In genomic region chr12:47313413-47313812, GRCm38 (mm10) we compare ENCODE assay signal across 9 mouse cellular contexts.
DNase-seq lines count a peak whose midpoint lies in the region; ATAC-seq and TF ChIP-seq lines count a peak whose summit lies in the region.
"Had no signal": no experiment of that assay in that cellular context is flagged by ENCODE, and none has a peak within 500 bp of the region (broad histone marks: within the 10 kb centered on the region; RNA-seq: fewer than 3 reads in every experiment).

No protein-coding gene starts in this region.

- no peak overlapping the region for H3K9ac ChIP-seq in kidney, embryonic 15.5 days
- no peak overlapping the region for H3K9ac ChIP-seq in liver, embryonic 11.5 days (ENCODE audit: low read depth, low read length)
- H3K9ac ChIP-seq: heart, embryonic 13.5 days had no signal

- H3K4me2 ChIP-seq in kidney, embryonic 15.5 days, result no peak overlapping the region
- no peak overlapping the region for H3K4me2 ChIP-seq in liver, embryonic 11.5 days
- H3K4me2 ChIP-seq: heart, embryonic 13.5 days had no signal

- ATAC-seq in kidney, embryonic 15.5 days (replicated peaks; ENCODE audit: low FRiP score), result no peak
- ATAC-seq in liver, embryonic 11.5 days (replicated peaks; ENCODE audit: low FRiP score), result no peak

- 24% methylated on average over 2 of the region's 2 CpGs for WGBS in kidney, adult 2 months
- 22% methylated on average over 2 of the region's 2 CpGs for WGBS in kidney, embryonic 15.5 days
- WGBS in liver, embryonic 11.5 days, result 34% methylated on average over 2 of the region's 2 CpGs

- no peaks in the 10 kb centered on the region for H3K27me3 ChIP-seq in kidney, adult 2 months (replicated peaks; ENCODE audit: control insufficient read depth, insufficient read depth, low read length)
- no peaks in the 10 kb centered on the region for H3K27me3 ChIP-seq in kidney, embryonic 15.5 days
- no peaks in the 10 kb centered on the region for H3K27me3 ChIP-seq in liver, embryonic 11.5 days (replicated peaks; ENCODE audit: control insufficient read depth, insufficient read depth, low read length)
- H3K27me3 ChIP-seq: heart, embryonic 13.5 days had no signal

- H3K4me3 ChIP-seq in kidney, adult 2 months (ENCODE audit: insufficient read depth, low read depth, low read length), result no peak overlapping the region
- no peak overlapping the region for H3K4me3 ChIP-seq in kidney, embryonic 15.5 days (replicated peaks)
- no peak overlapping the region for H3K4me3 ChIP-seq in liver, embryonic 11.5 days (ENCODE audit: low read depth, low read length)
- H3K4me3 ChIP-seq: heart, embryonic 13.5 days had no signal

- peak; percentile 15 for DNase-seq in kidney, adult 2 months
- peak; percentile 22 for DNase-seq in R1 (ENCODE audit: low read depth, low spot score)
- DNase-seq in embryo, embryonic 9.5 days (ENCODE audit: extremely low spot score), result peak; percentile 31
- DNase-seq in layer of hippocampus, postnatal 14 days (ENCODE audit: low spot score in 2 of 2), result peak; percentile 3 to 50
- peak; percentile 10 for DNase-seq in right cerebral cortex, postnatal 4 days
- no peak for DNase-seq in yolk sac, embryonic 10.5 days (ENCODE audit: low spot score)
- DNase-seq in liver, embryonic 11.5 days (ENCODE audit: low spot score), result no peak

- no peak for TF ChIP-seq POLR2A in kidney, adult 2 months (IDR thresholded peaks at IDR 0.05; ENCODE audit: low read depth, low read length)

- H3K36me3 ChIP-seq in kidney, adult 2 months (ENCODE audit: control insufficient read depth, insufficient read depth, low read length), result no peaks in the 10 kb centered on the region
- H3K36me3 ChIP-seq in kidney, embryonic 15.5 days, result no peaks in the 10 kb centered on the region
- no peaks in the 10 kb centered on the region for H3K36me3 ChIP-seq in liver, embryonic 11.5 days (ENCODE audit: control insufficient read depth, insufficient read depth, low read length)
- H3K36me3 ChIP-seq: heart, embryonic 13.5 days had no signal

- no peaks in the 10 kb centered on the region for H3K9me3 ChIP-seq in kidney, embryonic 15.5 days (replicated peaks)
- H3K9me3 ChIP-seq in liver, embryonic 11.5 days (ENCODE audit: control insufficient read depth, low read length), result no peaks in the 10 kb centered on the region
- H3K9me3 ChIP-seq: heart, embryonic 13.5 days had no signal

- TF ChIP-seq CTCF in kidney, adult 2 months (conservative IDR thresholded peaks at IDR 0.05; ENCODE audit: insufficient read depth, insufficient read length, low read depth, low read length), result no peak; the same call in 1 of the 2 replicates

- H3K27ac ChIP-seq in kidney, adult 2 months (ENCODE audit: insufficient read depth, low read depth, low read length), result no peak overlapping the region
- no peak overlapping the region for H3K27ac ChIP-seq in kidney, embryonic 15.5 days
- no peak overlapping the region for H3K27ac ChIP-seq in liver, embryonic 11.5 days (ENCODE audit: low read depth, low read length)
- H3K27ac ChIP-seq: heart, embryonic 13.5 days had no signal

- H3K4me1 ChIP-seq in kidney, adult 2 months (ENCODE audit: control insufficient read depth, insufficient read depth, low read length), result no peaks in the 10 kb centered on the region
- H3K4me1 ChIP-seq in kidney, embryonic 15.5 days, result no peaks in the 10 kb centered on the region
- no peaks in the 10 kb centered on the region for H3K4me1 ChIP-seq in liver, embryonic 11.5 days (replicated peaks; ENCODE audit: control insufficient read depth, insufficient read depth, low read length)
- H3K4me1 ChIP-seq: heart, embryonic 13.5 days had no signal

Comparison
In these comparisons a context has a peak if more than half of its experiments do, and no peak if none do; other contexts are left out.
1. DNase-seq: peak in kidney, adult 2 months (single experiment), R1 (single experiment), embryo, embryonic 9.5 days (single experiment), layer of hippocampus, postnatal 14 days (2 of 2) and right cerebral cortex, postnatal 4 days (single experiment); none in yolk sac, embryonic 10.5 days (single experiment) and liver, embryonic 11.5 days (single experiment).